Mouse (Mus musculus): ENCODE data around the gene Prss27. TPM values are rescaled to one million over a fixed set of nuclear protein-coding genes. Genes with fewer than 3 reads are reported as not detected.

The Prss27 gene
- polyA plus RNA-seq, 1 experiment, result 22.9 TPM

DNA sequence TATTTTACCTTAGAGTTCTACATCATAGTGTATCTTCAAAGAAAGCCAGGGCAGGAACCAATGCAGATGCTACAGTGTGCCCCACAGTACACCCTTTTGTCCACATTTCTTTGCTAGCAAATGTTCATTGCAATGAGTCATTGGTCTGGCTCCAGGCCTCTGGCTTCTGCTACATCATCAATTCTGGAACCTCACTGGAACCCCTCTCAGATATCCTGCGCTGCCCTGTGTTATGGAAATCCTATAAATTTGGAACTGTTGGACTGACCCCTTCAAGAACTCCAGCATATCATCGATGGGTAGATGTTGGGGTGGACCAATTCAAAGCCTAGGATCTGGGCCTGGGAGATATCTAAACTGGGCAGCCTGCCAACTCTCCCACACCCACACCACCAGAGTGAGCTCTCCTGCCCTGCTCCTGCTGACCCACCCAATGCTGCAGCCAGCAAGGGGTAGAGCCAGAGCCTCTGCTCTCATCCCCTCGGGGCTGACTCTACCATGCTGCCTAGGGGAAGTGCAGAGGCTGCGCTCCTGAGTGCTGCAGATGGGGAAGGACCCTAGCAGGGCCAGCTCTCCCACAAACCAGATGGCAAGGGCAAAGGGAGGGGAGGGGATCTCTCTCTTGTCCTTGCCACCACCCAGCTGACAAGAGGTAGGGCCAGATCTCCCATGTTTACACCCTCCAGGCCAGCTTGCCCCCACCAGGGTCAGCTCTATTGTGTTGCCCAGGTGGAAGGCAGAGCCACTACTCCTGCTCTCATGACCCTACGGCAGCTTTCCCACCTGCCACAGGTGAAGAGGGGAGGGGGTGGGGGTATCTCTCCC lies 16.4 kb upstream of the Prss27 start:
- 45% methylated on average over 5 of the region's 5 CpGs for WGBS
- no peak for DNase-seq (ENCODE audit: low read depth, low spot score)

GRCm38 (mm10) chr17:24029477-24029876 lies 8.5 kb upstream of the Prss27 start:
- WGBS, result 75% methylated on average over 7 of the region's 7 CpGs
- DNase-seq (ENCODE audit: low read depth, low spot score), result no peak

DNA sequence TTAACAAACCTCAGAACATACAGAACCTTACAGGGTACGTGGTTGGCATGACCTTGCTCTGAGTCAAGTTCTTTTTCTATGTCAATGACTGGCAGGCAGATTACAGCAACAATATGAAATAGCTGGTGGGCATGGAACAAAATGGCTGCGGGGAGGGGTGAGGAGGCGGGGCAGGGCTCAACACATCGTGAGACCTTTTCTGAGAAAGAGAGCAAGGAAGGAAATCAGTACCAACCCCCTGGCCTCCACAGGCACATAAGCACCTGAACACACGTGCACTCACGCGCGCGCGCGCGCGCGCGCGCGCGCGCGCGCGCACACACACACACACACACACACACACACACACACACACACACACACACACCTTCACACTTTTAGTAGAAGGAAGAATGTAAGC lies 7.4 kb upstream of the Prss27 start:
- no peak for DNase-seq (ENCODE audit: low read depth, low spot score)
- 86% methylated on average over 22 of the region's 22 CpGs for WGBS

- no peak for DNase-seq (ENCODE audit: low read depth, low spot score)
- WGBS, result 71% methylated on average over 7 of the region's 7 CpGs
Measured at GRCm38 (mm10) chr17:24035087-24035486, 2.9 kb upstream of the Prss27 start.

DNA sequence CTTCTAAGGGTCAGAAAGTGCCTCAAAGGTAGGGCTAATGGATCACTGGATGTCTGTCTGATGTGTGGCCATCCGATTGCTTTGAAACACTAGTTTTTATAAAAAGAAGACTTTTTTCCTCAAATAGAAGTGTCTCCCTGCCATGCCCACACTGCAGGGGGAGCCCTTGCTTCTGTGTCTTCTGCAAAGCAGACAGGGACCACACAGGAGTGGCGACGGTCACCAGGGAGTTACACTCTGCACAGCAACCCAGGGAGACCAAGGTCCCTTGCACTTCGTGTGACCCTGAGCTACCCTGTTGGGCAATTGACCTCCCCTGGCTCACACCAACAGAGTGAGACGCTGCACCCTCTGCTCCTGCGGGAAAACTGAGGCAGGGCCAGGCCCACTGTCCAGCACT lies 990 bp upstream of the Prss27 start:
- WGBS, result 38% methylated on average over 6 of the region's 6 CpGs

GRCm38 (mm10) chr17:24037360-24037759 lies 584 bp upstream of the Prss27 start:
- peak; percentile 75 for DNase-seq (ENCODE audit: low read depth, low spot score)
- 31% methylated on average over 13 of the region's 13 CpGs for WGBS

More for the DNA sequence above, 990 bp upstream of the Prss27 start:
- no peak for DNase-seq (ENCODE audit: low read depth, low spot score)

- DNase-seq (ENCODE audit: low read depth, low spot score), result no peak
- 28% methylated on average over 5 of the region's 5 CpGs for WGBS
Measured at GRCm38 (mm10) chr17:24044482-24044881, 6.5 kb downstream of the Prss27 start.

DNA sequence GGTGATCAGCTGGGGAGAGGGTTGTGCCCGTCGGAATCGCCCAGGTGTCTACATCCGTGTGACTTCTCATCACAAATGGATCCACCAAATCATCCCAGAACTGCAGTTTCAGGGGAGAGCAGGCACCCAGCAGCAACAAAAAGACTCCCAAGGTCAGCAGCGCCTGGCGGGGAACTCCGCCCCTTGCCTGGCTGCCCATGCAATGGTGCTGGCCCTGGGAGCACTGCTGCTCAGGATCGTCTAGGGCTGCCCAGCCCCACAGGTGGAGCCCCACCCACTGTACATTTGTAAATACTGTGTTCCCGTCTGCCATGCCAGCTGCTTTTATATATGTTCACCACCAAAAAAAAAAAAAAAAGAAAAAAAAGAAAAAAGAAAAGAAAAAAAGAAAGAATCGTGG lies 7.7 kb downstream of the Prss27 start:
- WGBS, result 41% methylated on average over 10 of the region's 10 CpGs
- no peak for DNase-seq (ENCODE audit: low read depth, low spot score)

DNA sequence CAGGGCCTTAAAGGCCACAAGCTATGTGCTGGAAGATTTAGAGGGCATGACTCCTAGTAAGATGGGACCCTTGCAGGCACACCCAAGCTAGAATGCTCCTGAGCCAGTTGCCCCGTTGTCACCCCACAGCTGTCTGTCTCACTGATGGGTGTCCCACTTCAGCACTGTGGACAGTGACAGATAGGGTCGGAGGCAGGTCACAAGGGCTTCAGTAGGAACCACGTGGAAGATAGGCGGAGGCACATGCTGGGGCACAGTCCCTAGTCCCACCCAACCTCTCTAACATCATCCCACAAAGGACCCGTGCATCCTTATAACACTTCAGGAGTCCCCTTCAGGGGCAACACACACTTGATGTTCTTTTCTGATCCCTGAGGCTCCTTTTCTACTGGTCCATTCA lies 8.1 kb downstream of the Prss27 start:
- 31% methylated on average over 5 of the region's 5 CpGs for WGBS
- DNase-seq (ENCODE audit: low read depth, low spot score), result no peak

GRCm38 (mm10) chr17:24048053-24048452 lies 10.1 kb downstream of the Prss27 start:
- 44% methylated on average over 5 of the region's 5 CpGs for WGBS
- no peak for DNase-seq (ENCODE audit: low read depth, low spot score)

GRCm38 (mm10) chr17:24049008-24049407 lies 11.1 kb downstream of the Prss27 start:
- DNase-seq (ENCODE audit: low read depth, low spot score), result no peak
- WGBS, result 80% methylated on average over 8 of the region's 8 CpGs

DNA sequence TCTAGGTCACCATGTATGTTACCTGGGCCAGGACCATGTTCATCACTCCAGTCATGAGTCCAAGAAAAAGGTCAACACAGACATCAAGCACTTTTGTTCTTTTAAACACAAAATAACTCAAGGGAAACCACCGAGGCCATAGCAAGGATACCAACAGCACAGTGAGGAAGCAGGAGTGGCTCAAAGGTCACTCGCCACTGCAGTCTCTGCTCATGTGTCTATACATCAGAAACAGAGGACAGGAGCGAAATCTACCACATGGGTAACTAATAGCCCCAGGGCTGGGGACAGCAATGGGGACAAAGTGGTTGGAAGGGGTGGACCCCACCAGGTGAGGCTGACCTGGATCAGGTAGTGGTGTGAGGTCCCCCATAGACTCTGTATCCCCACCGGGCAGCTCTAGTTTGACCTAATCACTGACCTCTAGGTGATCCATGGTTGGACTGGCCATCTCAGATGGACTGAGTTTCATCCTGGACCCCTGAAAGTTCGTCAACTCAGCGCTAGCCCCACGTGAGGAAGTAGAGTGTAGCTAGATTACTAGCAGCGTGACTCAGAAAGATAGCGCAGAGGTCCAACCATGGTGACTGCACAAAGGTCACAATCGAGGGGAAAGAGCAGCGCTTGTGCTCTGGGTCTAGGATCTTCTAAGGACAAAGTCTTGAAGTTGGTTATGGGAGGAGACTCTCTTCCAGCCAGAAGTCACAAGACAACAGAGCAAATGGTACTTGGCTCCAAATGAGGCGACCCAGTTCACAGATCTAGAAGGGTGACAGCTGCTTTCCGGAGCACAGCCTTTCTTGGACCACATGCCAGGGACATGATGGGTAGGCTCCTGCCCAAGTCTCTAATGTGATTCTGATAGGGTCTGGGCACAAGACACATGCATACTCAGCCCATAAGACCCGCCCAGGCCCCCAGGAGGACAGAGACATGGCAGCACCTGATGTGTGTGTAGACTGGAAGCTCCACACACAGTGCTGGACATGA lies 19.0 kb downstream of the Prss27 start:
- WGBS, result 87% methylated on average over 14 of the region's 14 CpGs
- DNase-seq (ENCODE audit: low read depth, low spot score), result no peak

GRCm38 (mm10) chr17:24057730-24058245 lies 19.8 kb downstream of the Prss27 start:
- 87% methylated on average over 5 of the region's 5 CpGs for WGBS
- DNase-seq (ENCODE audit: low read depth, low spot score), result no peak

DNA sequence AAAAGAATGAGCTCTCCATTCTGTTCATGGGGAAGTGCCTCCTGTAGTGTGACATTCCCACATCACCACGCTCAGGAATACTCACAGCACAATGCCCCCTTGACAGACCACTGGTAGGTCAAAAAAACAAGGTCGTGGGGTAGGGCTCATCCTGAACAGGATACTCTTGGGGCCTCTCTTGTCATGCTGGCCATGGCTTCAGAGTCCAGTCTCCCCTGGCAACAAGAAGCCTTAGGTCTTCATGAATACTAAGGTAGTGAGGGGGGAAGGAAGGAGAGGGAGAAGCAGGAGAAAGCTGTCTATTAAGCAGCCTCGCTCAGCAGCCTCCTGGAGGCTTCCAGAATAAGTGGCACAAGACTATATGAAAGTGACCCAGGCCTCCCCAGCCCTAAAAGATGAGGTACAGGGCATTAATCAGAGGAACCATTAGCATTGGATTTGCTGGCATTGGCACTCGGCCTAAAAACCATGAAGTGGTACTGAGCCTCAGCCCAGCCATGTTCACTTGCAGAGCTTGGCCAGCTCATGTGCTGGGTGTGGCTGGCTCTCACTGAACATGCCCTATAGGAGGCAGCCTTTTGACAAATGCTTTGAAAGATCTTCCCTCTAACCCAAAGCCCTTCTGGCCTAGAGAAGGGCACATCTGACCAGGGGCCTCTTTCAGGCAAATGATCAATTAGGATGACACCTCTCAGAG lies 24.7 kb downstream of the Prss27 start:
- no peak for DNase-seq (ENCODE audit: low read depth, low spot score)

GRCm38 (mm10) chr17:24068271-24068670 lies 30.3 kb downstream of the Prss27 start:
- 69% methylated on average over 5 of the region's 5 CpGs for WGBS
- DNase-seq (ENCODE audit: low read depth, low spot score), result no peak

More for the DNA sequence above, 24.7 kb downstream of the Prss27 start:
- WGBS, result 84% methylated on average over 4 of the region's 4 CpGs

- no peak for DNase-seq (ENCODE audit: low read depth, low spot score)
- 60% methylated on average over 3 of the region's 3 CpGs for WGBS
Measured at GRCm38 (mm10) chr17:24069531-24069930, 31.6 kb downstream of the Prss27 start.

DNA sequence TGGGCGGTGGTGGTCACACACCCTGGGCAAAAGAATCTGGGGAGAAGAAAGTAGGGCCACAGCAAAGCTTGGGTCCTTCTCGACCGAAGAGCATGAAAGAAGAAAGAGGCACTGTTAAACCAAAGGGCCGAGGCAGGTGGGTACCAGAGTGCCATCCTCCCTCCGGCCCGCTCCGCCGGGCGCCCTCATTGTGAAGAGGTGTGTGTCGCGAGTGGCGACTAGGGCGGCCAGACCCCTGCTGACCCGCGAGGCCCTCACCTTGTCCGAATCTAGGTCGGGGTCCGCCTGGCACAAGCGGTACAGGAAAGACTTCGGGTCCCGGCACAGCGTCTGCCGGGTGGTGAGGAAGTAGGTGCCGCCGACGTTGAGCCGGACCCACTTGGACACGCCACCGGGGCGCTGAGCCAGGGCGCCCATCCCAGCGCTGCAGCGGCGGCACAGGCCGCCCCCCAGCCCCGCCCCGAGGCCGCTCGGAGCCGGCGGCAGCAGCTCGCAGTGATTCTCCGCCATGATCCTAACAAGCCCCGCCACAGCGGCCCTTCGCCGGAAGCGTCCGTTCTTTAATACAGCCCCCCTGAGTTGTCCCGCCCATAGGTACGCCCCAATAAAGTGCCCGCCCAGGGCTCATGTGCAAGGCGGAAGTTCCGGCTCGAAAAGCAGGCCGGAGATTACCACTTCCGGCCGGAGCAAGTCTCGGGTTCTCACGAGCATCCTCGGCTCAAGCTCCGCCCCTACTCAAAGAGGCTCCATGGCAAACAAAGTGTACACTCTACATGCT lies 35.2 kb downstream of the Prss27 start, which contains the start of gene Kctd5:
Gene Kctd5 (minus strand): TSS at position 567 of the 778 bp plus-strand sequence.
- DNase-seq (ENCODE audit: low read depth, low spot score), result peak; percentile 83
- under 1% methylated on average over 62 of the region's 62 CpGs for WGBS

- no peak for DNase-seq (ENCODE audit: low read depth, low spot score)
- 86% methylated on average over 2 of the region's 2 CpGs for WGBS
Measured at GRCm38 (mm10) chr17:24077101-24077500, 39.2 kb downstream of the Prss27 start.

DNA sequence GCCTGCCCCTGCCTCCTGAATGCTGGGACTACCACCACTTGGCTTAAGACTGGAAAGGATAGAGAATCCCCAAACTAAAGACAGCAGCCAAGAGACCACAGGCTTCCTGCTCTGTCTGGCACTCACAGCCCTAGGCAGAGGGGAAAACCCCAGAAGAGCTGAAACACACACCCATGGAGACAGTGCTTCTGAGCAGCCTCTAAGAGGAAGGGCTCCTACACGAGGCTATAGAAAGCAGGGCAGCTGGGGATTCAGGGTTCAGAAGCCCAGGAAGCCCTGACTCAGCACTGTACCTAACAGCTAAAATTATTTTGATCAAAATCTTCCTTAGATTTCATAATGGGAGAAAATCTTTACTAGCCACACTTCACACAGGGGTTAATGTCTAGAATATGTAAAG lies 46.6 kb downstream of the Prss27 start:
- no peak for DNase-seq (ENCODE audit: low read depth, low spot score)
- WGBS, result 40% methylated on average over 1 of the region's 1 CpGs

Measured in large intestine, adult 2 months (tissue).